Mouse (Mus musculus) ovary, adult 10 weeks (tissue): Measurements from ENCODE around the gene Cul5. TPM values are rescaled to one million over a fixed set of nuclear protein-coding genes. Genes with fewer than 3 reads are reported as not detected.

Source experiments
- polyA plus RNA-seq: library from polyadenylated mRNA; stranded (reverse); fragments of 350-450 nt; fragmentation: Illumina TruSeq; extraction: RNeasy Lipid Tissue Mini Kit (QIAGEN cat#74804); gene quantifications from one replicate; pipeline ENCODE4 v1.2.3, GENCODE M21; 2014

The Cul5 gene
- 112 TPM for polyA plus RNA-seq

GRCm38 (mm10) chr9:53669680-53670219, at the start of gene Cul5:
Gene Cul5 (minus strand): TSS chr9:53670014.

GRCm38 (mm10) chr9:53705992-53706696, 36.3 kb upstream of the Cul5 start, which contains the start of gene Rab39:
Gene Rab39 (minus strand): TSS chr9:53706232.

GRCm38 (mm10) chr9:53609968-53610781, 59.6 kb downstream of the Cul5 start, which contains the start of gene Acat1:
Gene Acat1 (minus strand): TSS chr9:53610382.

Other genes with a start within 250 kb of the Cul5 start
- 30.1 TPM for gene Atm, start 133.3 kb downstream of the Cul5 start, polyA plus RNA-seq
- gene Npat, start 133.0 kb downstream of the Cul5 start, polyA plus RNA-seq = 62.3 TPM
- gene Acat1, start 59.6 kb downstream of the Cul5 start, polyA plus RNA-seq = 87.8 TPM
- 0.74 TPM for gene Rab39, start 36.2 kb upstream of the Cul5 start, polyA plus RNA-seq
- gene Slc35f2, start 101.5 kb upstream of the Cul5 start, polyA plus RNA-seq = 8.3 TPM
- gene Sln, start 180.2 kb upstream of the Cul5 start, polyA plus RNA-seq = not detected